Mouse (Mus musculus): ENCODE measurements around the gene Fat1.

Gene Fat1

DNA sequence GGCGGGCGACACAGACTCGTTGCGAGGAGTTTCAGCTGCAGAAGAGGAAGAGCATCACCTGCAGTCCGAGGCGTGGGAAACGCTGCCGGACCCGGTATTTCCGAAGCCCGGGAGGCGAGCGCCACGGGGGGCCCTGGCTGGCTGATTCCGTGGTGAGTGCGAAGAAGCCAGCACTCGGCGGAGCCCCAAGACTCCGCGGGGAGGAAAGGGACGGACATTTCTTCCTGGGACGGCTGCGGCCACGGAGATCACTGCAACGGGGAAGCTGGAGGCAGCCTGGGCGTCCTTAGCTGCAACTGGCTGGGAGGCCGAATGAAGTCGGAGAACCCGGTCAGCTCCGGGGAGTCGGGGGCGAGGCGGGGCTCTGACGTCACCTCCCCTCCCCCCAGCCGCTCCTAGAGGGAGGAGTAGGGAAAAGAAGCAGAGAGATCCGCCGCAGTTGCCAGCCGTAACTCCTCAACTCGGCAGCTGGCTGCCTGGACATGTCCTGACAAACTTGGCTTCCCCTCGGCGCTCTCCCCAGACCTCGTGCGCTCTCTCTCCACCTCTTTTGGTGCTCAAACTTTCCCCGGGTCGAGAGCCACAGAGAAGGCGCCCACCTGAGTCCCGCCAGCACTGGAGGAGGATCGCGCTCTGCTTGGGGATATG, at the start of gene Fat1:
Gene Fat1 (plus strand): TSS at position 598 of the 648 bp plus-strand sequence.
- POLR2A ChIA-PET, result interaction anchor here (0.6 to 4.6 kb wide), 34 partner anchors 11 to 382 kb away, joined by 3 to 33 read pairs (median 4); no protein-coding TSS in a partner anchor

GRCm38 (mm10) chr8:44894626-44895025, 40.6 kb upstream of the Fat1 start:
- CTCF ChIA-PET, result no interaction called here
- POLR2A ChIA-PET, result no interaction called here

More for the DNA sequence above, at the start of gene Fat1:
- CTCF ChIA-PET, result interaction anchor here (0.6 to 1.9 kb wide), 7 partner anchors 11 to 220 kb away, joined by 3 to 4 read pairs (median 3); no protein-coding TSS in a partner anchor

DNA sequence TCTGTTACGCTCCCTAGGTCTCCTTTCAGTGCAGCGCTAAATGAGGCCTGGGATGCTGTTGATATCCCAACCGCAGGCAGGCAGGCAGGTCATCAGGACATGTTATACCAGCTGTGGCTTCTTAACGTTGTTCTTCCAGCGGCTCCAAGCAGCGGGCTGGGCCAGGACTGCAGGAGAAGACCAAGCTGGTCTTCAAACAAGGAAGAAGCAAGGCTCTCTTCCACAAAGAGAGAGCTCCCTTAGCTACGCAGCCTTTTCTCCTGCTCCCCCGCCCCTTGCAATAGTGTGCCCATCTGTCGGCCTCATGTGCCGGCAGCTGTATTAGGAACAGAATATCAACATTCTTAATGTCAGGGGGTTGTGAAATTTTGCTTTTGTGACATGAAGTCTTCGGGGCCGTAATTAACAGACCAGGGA, 35.7 kb upstream of the Fat1 start:
- ChIA-PET CTCF (no interaction called here), POLR2A (no interaction called here)

DNA sequence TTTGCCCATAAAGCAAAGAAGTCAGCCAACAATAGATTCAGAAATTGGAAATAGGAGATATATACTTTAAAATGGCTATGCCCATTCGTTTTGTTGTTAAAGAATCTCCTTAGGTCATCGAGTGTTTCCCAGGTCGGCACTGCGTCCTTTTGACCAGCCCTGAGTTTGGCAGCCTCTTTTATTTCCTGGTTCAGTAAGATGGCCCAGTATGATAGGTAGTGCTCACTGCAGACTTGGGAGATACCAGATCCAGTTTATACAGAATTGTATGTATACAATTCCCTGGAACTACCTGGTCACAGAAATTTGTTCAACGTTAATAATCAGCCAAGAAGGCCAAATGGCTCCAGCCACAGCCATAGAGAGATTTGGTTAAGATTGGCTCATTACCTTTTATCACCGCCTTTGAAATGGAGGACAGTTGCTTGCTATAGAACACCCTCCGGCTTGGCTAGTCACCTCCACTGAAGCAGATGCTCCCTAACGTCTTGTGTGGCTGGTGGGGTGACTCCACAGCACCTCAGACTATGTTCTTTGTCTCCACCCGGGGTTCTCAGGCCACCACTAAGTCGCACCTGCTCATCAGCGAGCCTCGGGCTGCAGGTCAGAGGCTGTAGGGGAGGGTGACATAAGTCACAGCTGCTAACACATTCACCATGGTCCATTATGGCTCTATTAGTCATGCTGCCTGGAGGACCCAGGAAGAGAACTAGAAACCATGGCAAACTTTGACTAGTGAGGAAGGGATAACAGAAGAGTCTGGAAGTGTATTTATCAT, 23.9 kb upstream of the Fat1 start:
- CTCF ChIA-PET, result no interaction called here
- POLR2A ChIA-PET, result no interaction called here

GRCm38 (mm10) chr8:44919487-44920082, 15.7 kb upstream of the Fat1 start:
- ChIA-PET POLR2A (no interaction called here), CTCF (no interaction called here)

- POLR2A ChIA-PET, result interaction anchor here in 1 of 4 experiments (1.5 kb wide), 1 partner anchor 15 kb away, joined by 4 read pairs; the partner anchor contains the start of gene Fat1
These were observed 14.7 kb upstream of the Fat1 start for GRCm38 (mm10) chr8:44920379-44921032.

GRCm38 (mm10) chr8:44924995-44925394, 10.3 kb upstream of the Fat1 start:
- ChIA-PET CTCF (no interaction called here), POLR2A (no interaction called here)

More at GRCm38 (mm10) chr8:44920379-44921032, 14.7 kb upstream of the Fat1 start:
- CTCF ChIA-PET, result no interaction called here

DNA sequence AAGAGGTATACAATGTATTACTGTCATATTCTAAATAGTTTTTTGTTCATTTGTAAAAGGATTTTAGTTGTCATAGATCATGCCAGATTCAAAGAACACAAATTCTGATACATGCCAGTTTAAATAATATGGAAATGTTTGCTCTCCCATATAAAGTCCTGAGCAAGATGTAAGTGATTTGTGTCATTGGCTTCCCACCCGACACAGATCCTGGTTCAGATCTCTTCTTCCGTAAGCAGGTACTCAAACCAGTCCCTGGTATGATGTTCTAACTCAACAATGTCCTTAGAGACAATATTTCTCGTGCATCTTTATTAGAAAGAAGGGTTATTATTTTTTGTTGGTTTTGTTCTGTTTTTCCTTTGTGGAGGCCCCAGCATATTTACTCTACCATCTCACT, 5.2 kb upstream of the Fat1 start:
- ChIA-PET CTCF (no interaction called here), POLR2A (no interaction called here)

DNA sequence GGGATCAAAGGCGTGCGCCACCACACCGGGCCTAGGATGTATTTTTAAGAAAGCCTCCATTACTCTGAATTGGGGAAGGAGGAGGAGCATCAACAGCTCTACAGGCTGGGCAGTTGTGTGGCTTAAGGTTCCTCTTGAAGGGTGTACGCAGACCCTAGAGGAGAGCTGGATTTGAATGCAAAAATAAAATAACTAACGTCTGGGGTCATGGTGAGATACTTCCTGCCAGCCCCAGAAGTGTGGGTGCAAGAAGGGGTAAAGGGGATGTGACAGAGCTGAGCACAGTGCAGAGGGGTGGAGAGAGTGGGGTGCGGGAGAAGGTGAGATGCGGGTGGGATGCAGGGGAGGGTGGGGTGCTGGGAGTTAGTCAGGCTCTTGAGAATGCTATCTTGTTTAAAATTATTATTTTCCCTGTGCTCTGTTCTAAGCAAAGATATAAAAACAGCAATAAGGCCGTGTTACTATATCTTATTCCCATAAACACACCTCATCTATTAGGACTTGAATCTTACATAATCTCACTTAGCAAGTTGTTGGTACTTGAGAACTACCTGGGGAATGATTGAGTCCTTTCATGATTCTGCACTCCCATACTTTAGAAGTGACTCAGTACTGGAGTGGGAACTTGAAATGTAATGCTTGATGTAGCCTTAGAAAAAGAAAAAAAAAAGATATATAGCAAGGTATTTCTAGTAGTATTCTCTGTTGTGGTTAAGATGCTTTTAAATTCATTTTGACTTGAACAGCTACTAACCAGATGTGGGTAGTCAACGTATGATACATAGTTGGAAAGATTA, 2.5 kb upstream of the Fat1 start:
- POLR2A ChIA-PET, result no interaction called here
- CTCF ChIA-PET, result no interaction called here

DNA sequence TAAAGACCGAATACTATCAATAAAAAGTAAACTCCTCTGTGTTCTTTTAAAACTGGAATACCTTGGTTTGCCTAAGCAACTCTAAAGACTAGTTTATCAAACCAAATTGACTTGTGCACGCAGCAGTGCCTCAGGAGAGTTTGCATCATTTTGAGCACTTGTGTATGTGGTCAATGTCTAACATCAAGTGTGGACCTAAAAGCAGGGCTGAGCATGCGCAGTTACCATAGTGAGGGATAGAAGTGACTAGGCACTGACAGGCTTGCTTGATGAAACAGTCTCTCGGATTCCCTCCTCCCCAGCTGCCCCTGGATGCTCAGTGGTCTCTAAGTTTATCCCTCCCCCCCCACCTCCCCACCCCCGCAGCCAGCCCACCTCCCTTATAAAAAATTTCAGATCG, 1.8 kb upstream of the Fat1 start:
- CTCF ChIA-PET, result no interaction called here
- POLR2A ChIA-PET, result interaction anchor here in 2 of 4 experiments (1.0 to 1.5 kb wide), 2 partner anchors 11 to 62 kb away, joined by 3 to 4 read pairs; no protein-coding TSS in a partner anchor

- ChIA-PET CTCF (interaction anchor here in 3 of 4 experiments (0.6 to 1.9 kb wide), 4 partner anchors 44 to 100 kb away, joined by 3 to 4 read pairs (median 4); no protein-coding TSS in a partner anchor), POLR2A (interaction anchor here (0.6 to 4.6 kb wide), 25 partner anchors 11 to 951 kb away, joined by 3 to 33 read pairs (median 4); no protein-coding TSS in a partner anchor)
These were observed 831 bp upstream of the Fat1 start for GRCm38 (mm10) chr8:44934416-44934815.

- ChIA-PET POLR2A (interaction anchor here (0.6 to 4.6 kb wide), 32 partner anchors 10 to 382 kb away, joined by 3 to 42 read pairs (median 6); no protein-coding TSS in a partner anchor), CTCF (interaction anchor here (0.6 to 1.9 kb wide), 11 partner anchors 9 to 305 kb away, joined by 3 to 4 read pairs (median 3); no protein-coding TSS in a partner anchor)
These were observed 494 bp downstream of the Fat1 start for GRCm38 (mm10) chr8:44935741-44936140.

DNA sequence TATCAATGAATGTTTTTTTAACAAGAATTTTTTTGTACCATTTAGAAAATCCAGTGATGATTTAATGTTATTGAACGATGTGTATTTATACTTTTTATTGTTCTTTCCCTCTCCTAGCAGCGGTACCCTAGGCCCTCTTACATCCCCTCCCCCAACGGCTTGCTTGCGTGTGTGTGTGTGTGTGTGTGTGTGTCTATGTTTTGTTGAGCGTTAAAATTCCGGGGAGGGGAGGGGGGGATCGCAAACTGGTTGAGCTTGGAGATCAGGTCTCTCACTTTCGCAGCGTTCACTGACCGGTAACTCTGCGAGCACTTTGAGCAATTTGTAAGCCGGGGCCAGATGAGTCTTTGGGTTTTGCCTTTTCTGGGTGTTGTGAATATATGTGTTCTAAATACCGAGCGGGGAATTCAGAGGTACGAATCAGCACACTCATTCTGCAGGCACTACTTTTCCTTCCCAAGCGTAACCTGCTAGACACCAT, 1.3 kb downstream of the Fat1 start:
- ChIA-PET CTCF (interaction anchor here (0.5 to 1.9 kb wide), 11 partner anchors 9 to 306 kb away, joined by 3 to 6 read pairs (median 3); no protein-coding TSS in a partner anchor), POLR2A (interaction anchor here (0.6 to 4.6 kb wide), 40 partner anchors 12 to 1616 kb away, joined by 3 to 42 read pairs (median 6); no protein-coding TSS in a partner anchor)

GRCm38 (mm10) chr8:44937141-44937825, 2.0 kb downstream of the Fat1 start:
- ChIA-PET POLR2A (interaction anchor here (0.6 to 4.6 kb wide), 46 partner anchors 11 to 1617 kb away, joined by 3 to 42 read pairs (median 4); no protein-coding TSS in a partner anchor), CTCF (interaction anchor here in 3 of 4 experiments (0.5 to 1.9 kb wide), 5 partner anchors 22 to 122 kb away, joined by 3 to 6 read pairs (median 3); no protein-coding TSS in a partner anchor)

- POLR2A ChIA-PET, result interaction anchor here (0.6 to 4.6 kb wide), 43 partner anchors 8 to 1072 kb away, joined by 3 to 42 read pairs (median 5); no protein-coding TSS in a partner anchor
These were observed 2.8 kb downstream of the Fat1 start for GRCm38 (mm10) chr8:44937905-44938642.

DNA sequence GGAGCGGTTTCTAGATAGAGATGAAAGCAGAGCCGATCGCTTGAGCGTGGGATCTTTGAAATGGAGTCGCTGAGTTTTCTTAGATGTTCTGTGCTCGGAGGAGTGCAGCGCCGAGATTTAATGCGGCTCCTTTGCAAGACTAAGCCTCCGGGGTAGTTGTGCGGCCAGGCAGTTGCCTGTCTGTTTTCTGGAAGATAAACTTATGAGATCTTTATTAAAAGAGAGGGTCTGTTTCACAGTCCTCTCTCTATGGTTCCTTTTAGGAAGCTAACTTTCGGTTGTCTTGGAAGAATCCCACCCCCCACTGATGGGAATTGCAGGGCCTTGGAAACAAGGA, 3.4 kb downstream of the Fat1 start:
- CTCF ChIA-PET, result interaction anchor here in 2 of 4 experiments (0.6 to 1.9 kb wide), 3 partner anchors 30 to 1053 kb away, joined by 3 to 6 read pairs (median 3); no protein-coding TSS in a partner anchor

More at GRCm38 (mm10) chr8:44937905-44938642, 2.8 kb downstream of the Fat1 start:
- CTCF ChIA-PET, result interaction anchor here in 3 of 4 experiments (0.6 to 1.9 kb wide), 4 partner anchors 21 to 1052 kb away, joined by 3 to 6 read pairs (median 3); no protein-coding TSS in a partner anchor

More for the DNA sequence above, 3.4 kb downstream of the Fat1 start:
- POLR2A ChIA-PET, result interaction anchor here (0.6 to 4.6 kb wide), 40 partner anchors 8 to 1071 kb away, joined by 3 to 42 read pairs (median 6); no protein-coding TSS in a partner anchor
